Mouse (Mus musculus): ENCODE measurements around the gene Slco6d1. TPM values are rescaled to one million over a fixed set of nuclear protein-coding genes. Genes with fewer than 3 reads are reported as not detected.

The Slco6d1 gene
- not detected in 2 replicates for polyA plus RNA-seq (2012; rRNA removed)

GRCm38 (mm10) chr1:98420824-98421223, at the start of gene Slco6d1:
TSS of gene Slco6d1 (plus strand) at chr1:98421124.

